Mouse (Mus musculus) adrenal gland, postnatal 14 days (tissue): ENCODE measurements around the gene Nlk. TPM values are rescaled to one million over a fixed set of nuclear protein-coding genes. Genes with fewer than 3 reads are reported as not detected.
"Not testable (repeated sequence)": the region's sequence is repeated elsewhere in the genome, so short reads cannot be mapped to it uniquely, and the experiment has no call there.

Experiments
- DNase-seq: peaks from one replicate; pipeline ENCODE4 v3.0.0; 2021; ENCODE audit warnings: mixed read lengths
- total RNA-seq: library from RNA; stranded (reverse); gene quantifications from 2 replicates; pipeline ENCODE4 v1.2.3, GENCODE M21; 2021

Gene Nlk
- total RNA-seq, 1 experiment from 2014 or later, result 51.7 TPM

- DNase-seq, result no peak
Observed at GRCm38 (mm10) chr11:78690547-78690946, 6.6 kb downstream of the Nlk start.

GRCm38 (mm10) chr11:78681058-78681457 is 16.1 kb downstream of the Nlk start:
- DNase-seq, result no peak

- DNase-seq, result no peak
Observed at GRCm38 (mm10) chr11:78678761-78679160, 18.4 kb downstream of the Nlk start.

GRCm38 (mm10) chr11:78668647-78669046 is 28.5 kb downstream of the Nlk start:
- DNase-seq, result no peak

GRCm38 (mm10) chr11:78664853-78665252 is 32.3 kb downstream of the Nlk start:
- DNase-seq, result no peak

GRCm38 (mm10) chr11:78663916-78664315 is 33.3 kb downstream of the Nlk start:
- DNase-seq, result peak; percentile 25

GRCm38 (mm10) chr11:78649143-78649542 is 48.0 kb downstream of the Nlk start:
- DNase-seq, result no peak

GRCm38 (mm10) chr11:78648405-78648804 is 48.8 kb downstream of the Nlk start:
- not testable (repeated sequence) for DNase-seq

GRCm38 (mm10) chr11:78643746-78644145 is 53.4 kb downstream of the Nlk start:
- peak; percentile 24 for DNase-seq

- DNase-seq, result no peak
Observed at GRCm38 (mm10) chr11:78642151-78642550, 55.0 kb downstream of the Nlk start.

- DNase-seq, result no peak
Observed at GRCm38 (mm10) chr11:78641088-78641487, 56.1 kb downstream of the Nlk start.

GRCm38 (mm10) chr11:78632782-78633181 is 64.4 kb downstream of the Nlk start:
- DNase-seq, result no peak

- DNase-seq, result no peak
Observed at GRCm38 (mm10) chr11:78628871-78629270, 68.3 kb downstream of the Nlk start.

GRCm38 (mm10) chr11:78624377-78624776 is 72.8 kb downstream of the Nlk start:
- DNase-seq, result no peak

GRCm38 (mm10) chr11:78621926-78622325 is 75.2 kb downstream of the Nlk start:
- no peak for DNase-seq

- DNase-seq, result no peak
Observed at GRCm38 (mm10) chr11:78620179-78620578, 77.0 kb downstream of the Nlk start.

- DNase-seq, result no peak
Observed at GRCm38 (mm10) chr11:78611273-78611672, 85.9 kb downstream of the Nlk start.

GRCm38 (mm10) chr11:78609657-78610056 is 87.5 kb downstream of the Nlk start:
- DNase-seq, result no peak

GRCm38 (mm10) chr11:78604826-78605225 is 92.3 kb downstream of the Nlk start:
- DNase-seq, result no peak

GRCm38 (mm10) chr11:78602781-78603180 is 94.4 kb downstream of the Nlk start:
- no peak for DNase-seq

- DNase-seq, result no peak
Observed at GRCm38 (mm10) chr11:78600926-78601590, 96.1 kb downstream of the Nlk start.

GRCm38 (mm10) chr11:78600496-78600895 is 96.7 kb downstream of the Nlk start:
- no peak for DNase-seq

GRCm38 (mm10) chr11:78600051-78600450 is 97.1 kb downstream of the Nlk start:
- peak; percentile 19 for DNase-seq

- DNase-seq, result no peak
Observed at GRCm38 (mm10) chr11:78598763-78599415, 98.3 kb downstream of the Nlk start.
